Mouse (Mus musculus): ENCODE measurements around the gene Cdkn2c. TPM values are rescaled to one million over a fixed set of nuclear protein-coding genes. Genes with fewer than 3 reads are reported as not detected.

Gene Cdkn2c
- polyA plus RNA-seq, 1 experiment from 2014 or later: 9.8 TPM

GRCm38 (mm10) chr4:109656301-109656700 lies 10.7 kb downstream of the Cdkn2c start:
- ATAC-seq (ENCODE audit: insufficient number of reproducible peaks, insufficient read depth, low FRiP score, low TSS enrichment): no peak
- 8% methylated on average over 4 of the region's 4 CpGs for WGBS
- no peak overlapping the region for H3K4me2 ChIP-seq (replicated peaks)
- H3K27ac ChIP-seq: no peak overlapping the region
- no peak overlapping the region for H3K9ac ChIP-seq
- peaks cover 7% of the 10 kb centered on the region for H3K4me1 ChIP-seq
- no peaks in the 10 kb centered on the region for H3K9me3 ChIP-seq
- peaks cover 52% of the 10 kb centered on the region for H3K27me3 ChIP-seq
- H3K36me3 ChIP-seq: no peaks in the 10 kb centered on the region
- H3K4me3 ChIP-seq: no peak overlapping the region

- no peak overlapping the region for H3K27ac ChIP-seq
- ATAC-seq (ENCODE audit: insufficient number of reproducible peaks, insufficient read depth, low FRiP score, low TSS enrichment): no peak
- H3K4me3 ChIP-seq: no peak overlapping the region
- H3K9ac ChIP-seq: no peak overlapping the region
- H3K27me3 ChIP-seq: peaks cover 48% of the 10 kb centered on the region
- WGBS: 27% methylated on average over 2 of the region's 2 CpGs
- H3K36me3 ChIP-seq: no peaks in the 10 kb centered on the region
- no peaks in the 10 kb centered on the region for H3K9me3 ChIP-seq
- H3K4me1 ChIP-seq: peaks cover 7% of the 10 kb centered on the region
- H3K4me2 ChIP-seq (replicated peaks): no peak overlapping the region
Observed at GRCm38 (mm10) chr4:109655738-109656137, 11.3 kb downstream of the Cdkn2c start.

GRCm38 (mm10) chr4:109654701-109655100 lies 12.3 kb downstream of the Cdkn2c start:
- H3K36me3 ChIP-seq: no peaks in the 10 kb centered on the region
- H3K9ac ChIP-seq: no peak overlapping the region
- no peak overlapping the region for H3K4me2 ChIP-seq (replicated peaks)
- no peak overlapping the region for H3K27ac ChIP-seq
- no peak for ATAC-seq (ENCODE audit: insufficient number of reproducible peaks, insufficient read depth, low FRiP score, low TSS enrichment)
- H3K9me3 ChIP-seq: no peaks in the 10 kb centered on the region
- H3K27me3 ChIP-seq: peaks cover 41% of the 10 kb centered on the region
- no peak overlapping the region for H3K4me3 ChIP-seq
- H3K4me1 ChIP-seq: peaks cover 7% of the 10 kb centered on the region
- WGBS: 36% methylated on average over 2 of the region's 2 CpGs

- peaks cover 7% of the 10 kb centered on the region for H3K4me1 ChIP-seq
- no peak overlapping the region for H3K27ac ChIP-seq
- no peak overlapping the region for H3K4me3 ChIP-seq
- no peak for ATAC-seq (ENCODE audit: insufficient number of reproducible peaks, insufficient read depth, low FRiP score, low TSS enrichment)
- no peaks in the 10 kb centered on the region for H3K9me3 ChIP-seq
- no peak overlapping the region for H3K9ac ChIP-seq
- no peaks in the 10 kb centered on the region for H3K36me3 ChIP-seq
- H3K4me2 ChIP-seq (replicated peaks): no peak overlapping the region
- peaks cover 30% of the 10 kb centered on the region for H3K27me3 ChIP-seq
Observed at GRCm38 (mm10) chr4:109653251-109653650, 13.7 kb downstream of the Cdkn2c start.

- Histone ChIP-seq H3K9me3 (no peaks in the 10 kb centered on the region), H3K4me2 (replicated peaks) (no peak overlapping the region), H3K9ac (no peak overlapping the region), H3K4me3 (no peak overlapping the region), H3K36me3 (no peaks in the 10 kb centered on the region), H3K27me3 (peaks cover 2% of the 10 kb centered on the region; the same call in 1 of the 2 replicates), H3K27ac (no peak overlapping the region), H3K4me1 (no peaks in the 10 kb centered on the region)
- 73% methylated on average over 5 of the region's 5 CpGs for WGBS
- no peak for ATAC-seq (ENCODE audit: insufficient number of reproducible peaks, insufficient read depth, low FRiP score, low TSS enrichment)
Observed at GRCm38 (mm10) chr4:109649331-109649730, 17.7 kb downstream of the Cdkn2c start.

GRCm38 (mm10) chr4:109647281-109647680 lies 19.7 kb downstream of the Cdkn2c start:
- Histone ChIP-seq H3K4me1 (no peaks in the 10 kb centered on the region), H3K27ac (no peak overlapping the region), H3K9ac (no peak overlapping the region), H3K36me3 (no peaks in the 10 kb centered on the region), H3K9me3 (no peaks in the 10 kb centered on the region), H3K4me3 (no peak overlapping the region), H3K27me3 (no peaks in the 10 kb centered on the region; the same call in 1 of the 2 replicates), H3K4me2 (replicated peaks) (no peak overlapping the region)
- ATAC-seq (ENCODE audit: insufficient number of reproducible peaks, insufficient read depth, low FRiP score, low TSS enrichment): no peak
- 36% methylated on average over 4 of the region's 4 CpGs for WGBS

- no peak overlapping the region for H3K9ac ChIP-seq
- H3K27ac ChIP-seq: no peak overlapping the region
- H3K36me3 ChIP-seq: no peaks in the 10 kb centered on the region
- no peaks in the 10 kb centered on the region for H3K27me3 ChIP-seq
- H3K9me3 ChIP-seq: no peaks in the 10 kb centered on the region
- H3K4me3 ChIP-seq: no peak overlapping the region
- H3K4me2 ChIP-seq (replicated peaks): no peak overlapping the region
- ATAC-seq (ENCODE audit: insufficient number of reproducible peaks, insufficient read depth, low FRiP score, low TSS enrichment): no peak
- no peaks in the 10 kb centered on the region for H3K4me1 ChIP-seq
- 83% methylated on average over 3 of the region's 3 CpGs for WGBS
Observed at GRCm38 (mm10) chr4:109641451-109641850, 25.5 kb downstream of the Cdkn2c start.

GRCm38 (mm10) chr4:109640141-109640540 lies 26.8 kb downstream of the Cdkn2c start:
- H3K9me3 ChIP-seq: no peaks in the 10 kb centered on the region
- H3K4me2 ChIP-seq (replicated peaks): no peak overlapping the region
- H3K27ac ChIP-seq: no peak overlapping the region
- no peaks in the 10 kb centered on the region for H3K27me3 ChIP-seq
- ATAC-seq (ENCODE audit: insufficient number of reproducible peaks, insufficient read depth, low FRiP score, low TSS enrichment): no peak
- H3K4me3 ChIP-seq: no peak overlapping the region
- WGBS: 78% methylated on average over 7 of the region's 7 CpGs
- no peaks in the 10 kb centered on the region for H3K36me3 ChIP-seq
- no peak overlapping the region for H3K9ac ChIP-seq
- no peaks in the 10 kb centered on the region for H3K4me1 ChIP-seq

- Histone ChIP-seq H3K9ac (no peak overlapping the region), H3K4me1 (no peaks in the 10 kb centered on the region), H3K27me3 (no peaks in the 10 kb centered on the region), H3K27ac (no peak overlapping the region), H3K4me3 (no peak overlapping the region), H3K9me3 (no peaks in the 10 kb centered on the region), H3K4me2 (replicated peaks) (no peak overlapping the region), H3K36me3 (no peaks in the 10 kb centered on the region)
- no peak for ATAC-seq (ENCODE audit: insufficient number of reproducible peaks, insufficient read depth, low FRiP score, low TSS enrichment)
- WGBS: 87% methylated on average over 9 of the region's 9 CpGs
Observed at GRCm38 (mm10) chr4:109639356-109639755, 27.6 kb downstream of the Cdkn2c start.

- no peak overlapping the region for H3K27ac ChIP-seq
Observed at GRCm38 (mm10) chr4:109634971-109635370, 32.0 kb downstream of the Cdkn2c start.

GRCm38 (mm10) chr4:109631029-109631428 lies 36.0 kb downstream of the Cdkn2c start:
- Histone ChIP-seq H3K4me2 (replicated peaks) (no peak overlapping the region), H3K4me3 (no peak overlapping the region), H3K4me1 (no peaks in the 10 kb centered on the region), H3K27me3 (no peaks in the 10 kb centered on the region), H3K36me3 (no peaks in the 10 kb centered on the region), H3K9me3 (no peaks in the 10 kb centered on the region), H3K27ac (no peak overlapping the region), H3K9ac (no peak overlapping the region)
- no peak for ATAC-seq (ENCODE audit: insufficient number of reproducible peaks, insufficient read depth, low FRiP score, low TSS enrichment)
- WGBS: 83% methylated on average over 4 of the region's 4 CpGs

More at GRCm38 (mm10) chr4:109634971-109635370, 32.0 kb downstream of the Cdkn2c start:
- WGBS: 89% methylated on average over 2 of the region's 2 CpGs
- ATAC-seq (ENCODE audit: insufficient number of reproducible peaks, insufficient read depth, low FRiP score, low TSS enrichment): no peak
- H3K9me3 ChIP-seq: no peaks in the 10 kb centered on the region
- no peaks in the 10 kb centered on the region for H3K36me3 ChIP-seq
- H3K27me3 ChIP-seq: no peaks in the 10 kb centered on the region
- H3K4me2 ChIP-seq (replicated peaks): no peak overlapping the region
- H3K4me3 ChIP-seq: no peak overlapping the region
- H3K9ac ChIP-seq: no peak overlapping the region
- no peaks in the 10 kb centered on the region for H3K4me1 ChIP-seq

GRCm38 (mm10) chr4:109630215-109630614 lies 36.8 kb downstream of the Cdkn2c start:
- H3K27me3 ChIP-seq: no peaks in the 10 kb centered on the region
- H3K27ac ChIP-seq: no peak overlapping the region
- H3K4me2 ChIP-seq (replicated peaks): no peak overlapping the region
- ATAC-seq (ENCODE audit: insufficient number of reproducible peaks, insufficient read depth, low FRiP score, low TSS enrichment): no peak
- H3K4me1 ChIP-seq: no peaks in the 10 kb centered on the region
- no peak overlapping the region for H3K9ac ChIP-seq
- WGBS: 53% methylated on average over 2 of the region's 2 CpGs
- no peak overlapping the region for H3K4me3 ChIP-seq
- no peaks in the 10 kb centered on the region for H3K9me3 ChIP-seq
- no peaks in the 10 kb centered on the region for H3K36me3 ChIP-seq

GRCm38 (mm10) chr4:109612596-109612995 lies 54.4 kb downstream of the Cdkn2c start:
- Histone ChIP-seq H3K36me3 (no peaks in the 10 kb centered on the region), H3K9ac (no peak overlapping the region), H3K27ac (no peak overlapping the region), H3K4me3 (no peak overlapping the region), H3K9me3 (no peaks in the 10 kb centered on the region), H3K27me3 (no peaks in the 10 kb centered on the region), H3K4me1 (no peaks in the 10 kb centered on the region), H3K4me2 (replicated peaks) (no peak overlapping the region)
- ATAC-seq (ENCODE audit: insufficient number of reproducible peaks, insufficient read depth, low FRiP score, low TSS enrichment): no peak
- WGBS: 77% methylated on average over 4 of the region's 4 CpGs
